Mouse (Mus musculus) forebrain, embryonic 13.5 days (tissue): ENCODE data around the gene Parp11. TPM values are rescaled to one million over a fixed set of nuclear protein-coding genes. Genes with fewer than 3 reads are reported as not detected.
"Not testable (repeated sequence)": the region's sequence is repeated elsewhere in the genome, so short reads cannot be mapped to it uniquely, and the experiment has no call there.

Source experiments
- ATAC-seq: fragments of 200-750 bp; cut with Nextera tagmentation; 2 replicates; pipeline ENCODE4 v1.8.0; 2017
- H3K27ac ChIP-seq: fragments of 300-500 bp; sonication (generic); 2 replicates; pipeline ENCODE4 v1.5.1; 2015; ENCODE audit warnings: inconsistent platforms, mild to moderate bottlenecking, moderate library complexity
- H3K27me3 ChIP-seq: fragments of 300-500 bp; sonication (generic); 2 replicates; pipeline ENCODE4 v1.6.1; 2015; ENCODE audit warnings: mild to moderate bottlenecking, inconsistent platforms
- H3K36me3 ChIP-seq: fragments of 300-500 bp; sonication (generic); 2 replicates; pipeline ENCODE4 v1.6.1; 2015; ENCODE audit warnings: mild to moderate bottlenecking, inconsistent platforms; ENCODE audit not compliant: poor library complexity, severe bottlenecking
- H3K4me1 ChIP-seq: fragments of 300-500 bp; sonication (generic); 2 replicates; pipeline ENCODE4 v1.6.1; 2015; ENCODE audit warnings: inconsistent platforms
- H3K4me2 ChIP-seq: fragments of 300-500 bp; sonication (generic); 2 replicates; pipeline ENCODE4 v1.6.1; 2015; ENCODE audit warnings: inconsistent platforms, mild to moderate bottlenecking, moderate library complexity
- H3K4me3 ChIP-seq: fragments of 300-500 bp; sonication (generic); 2 replicates; pipeline ENCODE4 v1.5.1; 2015; ENCODE audit warnings: mild to moderate bottlenecking, inconsistent platforms
- H3K9ac ChIP-seq: fragments of 300-500 bp; sonication (generic); 2 replicates; pipeline ENCODE4 v1.6.1; 2015; ENCODE audit warnings: mild to moderate bottlenecking, inconsistent platforms
- H3K9me3 ChIP-seq: fragments of 300-500 bp; sonication (generic); replicated peaks from 2 replicates; pipeline ENCODE4 v1.6.1; 2016; ENCODE audit warnings: inconsistent platforms
- WGBS: fragments of 180-500 bp; shearing (Covaris S2); methylation state at CpG from one replicate; pipeline ENCODE4 v1.1.7; 2015; 5-methylcytosine and 5-hydroxymethylcytosine counted together
- polyA plus RNA-seq: library from polyadenylated mRNA; unstranded; fragments of >200 nt; fragmentation: Nextera tagmentation; extraction: Ambion mirVana; gene quantifications from 2 replicates; pipeline ENCODE4 v1.2.1, GENCODE M21; 2015

The Parp11 gene
- polyA plus RNA-seq, 1 experiment from 2014 or later, result 74.4 TPM

DNA sequence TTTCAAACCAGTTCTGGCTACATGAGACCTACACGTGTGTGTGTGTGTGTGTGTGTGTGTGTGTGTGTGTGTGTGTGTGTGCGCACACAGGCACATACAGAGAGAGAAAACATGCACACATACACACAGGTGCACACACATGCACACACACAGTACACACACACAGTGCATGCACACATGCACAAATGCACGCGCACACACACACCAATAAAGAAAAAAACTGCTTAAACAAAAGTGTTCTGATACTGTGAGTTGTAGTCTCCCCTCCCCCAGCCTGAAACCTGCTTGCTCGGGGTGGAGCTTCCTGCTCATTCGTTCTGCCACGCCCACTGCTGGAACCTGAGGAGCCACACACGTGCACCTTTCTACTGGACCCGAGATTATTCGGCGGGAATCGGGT, 67.1 kb downstream of the Parp11 start:
- H3K36me3 ChIP-seq, ATAC-seq, H3K27ac ChIP-seq, H3K9me3 ChIP-seq, H3K9ac ChIP-seq, H3K4me1 ChIP-seq, H3K4me2 ChIP-seq, H3K27me3 ChIP-seq, H3K4me3 ChIP-seq: not testable (repeated sequence)
- 94% methylated on average over 7 of the region's 12 CpGs for WGBS

DNA sequence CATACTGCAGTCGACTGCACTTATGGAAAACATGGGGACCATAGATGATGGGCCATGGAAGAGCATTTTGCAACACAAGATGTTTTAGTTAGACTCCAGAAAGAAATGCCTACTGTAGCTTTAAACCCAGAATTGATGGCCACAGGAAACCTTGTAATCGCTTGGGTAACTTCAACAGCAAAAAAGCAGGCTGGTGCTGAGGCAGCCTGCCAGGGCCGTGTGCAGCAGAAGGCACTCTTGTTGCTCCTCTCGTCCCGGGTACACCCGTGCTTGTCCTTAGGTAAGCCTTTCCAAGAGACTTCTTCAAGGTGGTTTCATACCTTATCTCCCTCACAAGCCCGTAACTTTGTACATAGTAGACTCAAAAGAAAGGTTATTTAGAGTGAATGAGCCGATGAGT, 74.5 kb downstream of the Parp11 start:
- Histone ChIP-seq H3K27me3 (no peaks in the 10 kb centered on the region), H3K4me3 (no peak overlapping the region), H3K36me3 (no peaks in the 10 kb centered on the region), H3K9ac (no peak overlapping the region), H3K4me1 (no peaks in the 10 kb centered on the region), H3K4me2 (no peak overlapping the region), H3K27ac (no peak overlapping the region), H3K9me3 (no peaks in the 10 kb centered on the region)
- WGBS, result 77% methylated on average over 8 of the region's 8 CpGs
- no peak for ATAC-seq

DNA sequence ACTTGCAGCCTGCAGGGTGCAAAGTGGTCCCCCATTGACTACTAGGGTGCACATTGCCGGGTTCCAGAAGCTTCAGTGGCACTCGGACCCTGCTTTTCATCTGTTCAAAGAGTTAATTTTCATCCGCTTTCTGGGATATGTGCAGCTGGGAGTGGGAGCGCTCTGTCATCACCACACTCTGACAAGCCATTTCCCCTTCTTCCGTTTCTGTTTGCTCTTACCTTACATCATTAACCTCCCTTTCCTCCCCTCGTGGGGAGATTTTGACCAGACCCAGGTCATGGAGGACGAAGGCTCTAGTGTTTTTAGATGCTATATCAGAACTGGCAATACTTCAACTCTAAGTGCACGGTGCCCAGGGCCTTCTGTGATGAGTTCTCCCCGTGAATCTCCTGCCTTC, 75.7 kb downstream of the Parp11 start:
- WGBS, result 86% methylated on average over 9 of the region's 9 CpGs
- ATAC-seq, result no peak
- H3K27ac ChIP-seq, result no peak overlapping the region
- H3K9ac ChIP-seq, result no peak overlapping the region
- no peaks in the 10 kb centered on the region for H3K27me3 ChIP-seq
- no peak overlapping the region for H3K4me3 ChIP-seq
- H3K4me1 ChIP-seq, result no peaks in the 10 kb centered on the region
- H3K36me3 ChIP-seq, result no peaks in the 10 kb centered on the region
- no peaks in the 10 kb centered on the region for H3K9me3 ChIP-seq
- H3K4me2 ChIP-seq, result no peak overlapping the region

DNA sequence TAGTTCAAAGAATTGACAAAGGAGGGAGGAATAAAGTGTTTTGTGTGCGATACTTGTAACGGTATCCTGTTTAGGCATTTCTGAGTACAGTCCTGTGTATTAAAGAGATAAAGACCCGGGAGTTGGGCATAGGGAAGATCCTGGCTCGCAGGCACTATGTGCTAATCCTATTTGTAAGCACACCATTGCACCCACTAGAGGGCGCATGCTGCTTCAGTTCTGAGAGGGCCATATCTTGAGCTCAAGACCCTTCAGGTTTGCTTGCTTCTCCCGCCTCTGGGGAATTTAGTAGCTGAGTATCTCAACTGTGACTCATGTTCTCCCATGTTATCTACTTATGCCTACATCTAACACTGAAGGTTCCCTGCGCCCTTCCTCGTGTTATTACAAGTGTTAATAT, 77.8 kb downstream of the Parp11 start:
- Histone ChIP-seq H3K4me2 (no peak overlapping the region), H3K4me3 (no peak overlapping the region), H3K27me3 (no peaks in the 10 kb centered on the region), H3K9ac (no peak overlapping the region), H3K9me3 (no peaks in the 10 kb centered on the region), H3K4me1 (peaks cover 2% of the 10 kb centered on the region; the same call in 1 of the 2 replicates), H3K36me3 (no peaks in the 10 kb centered on the region), H3K27ac (no peak overlapping the region)
- no peak for ATAC-seq
- 36% methylated on average over 8 of the region's 8 CpGs for WGBS

DNA sequence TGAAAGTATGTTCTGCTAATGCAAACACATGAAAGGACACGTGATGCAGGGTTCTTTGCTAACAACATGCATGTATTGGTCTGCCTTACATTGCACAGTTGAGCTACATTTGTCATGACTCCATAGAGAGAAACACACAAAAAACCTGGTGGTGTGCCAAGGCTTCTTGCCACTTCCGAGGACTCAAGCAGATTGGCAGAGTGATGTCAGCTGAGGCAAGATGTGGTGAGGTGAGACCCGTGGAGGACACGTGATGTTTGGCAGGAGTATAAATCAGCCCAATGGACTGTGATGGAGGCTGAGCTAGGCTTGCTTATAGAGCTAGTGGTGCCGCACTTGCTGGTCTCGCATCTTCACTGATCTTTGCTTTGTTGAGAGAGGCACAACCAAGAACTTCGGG, 82.0 kb downstream of the Parp11 start:
- Histone ChIP-seq H3K9me3 (no peaks in the 10 kb centered on the region), H3K4me3 (no peak overlapping the region), H3K4me1 (peaks cover 5% of the 10 kb centered on the region; the same call in 1 of the 2 replicates), H3K9ac (no peak overlapping the region), H3K27ac (no peak overlapping the region), H3K36me3 (no peaks in the 10 kb centered on the region), H3K4me2 (no peak overlapping the region), H3K27me3 (no peaks in the 10 kb centered on the region)
- WGBS, result 85% methylated on average over 7 of the region's 7 CpGs
- ATAC-seq, result no peak

DNA sequence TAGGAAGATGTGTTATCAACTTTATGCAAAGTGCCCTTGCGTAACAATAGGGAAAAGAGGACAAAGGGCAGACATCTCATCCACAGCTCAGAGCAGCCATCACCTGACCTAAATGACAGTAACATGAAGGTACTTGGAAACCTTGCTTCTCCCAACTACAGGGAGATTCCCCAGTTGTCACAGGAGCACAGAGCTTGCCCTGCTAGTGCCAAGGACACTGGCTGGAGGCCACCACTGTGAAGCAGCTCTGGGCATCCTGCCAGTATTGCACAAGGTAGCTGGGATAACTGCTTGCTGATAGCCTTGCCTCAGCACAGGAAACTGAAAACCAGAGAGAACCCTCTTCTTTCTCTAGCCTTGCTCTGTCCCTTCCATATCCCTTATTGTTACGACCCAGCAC, 82.8 kb downstream of the Parp11 start:
- H3K9ac ChIP-seq, result no peak overlapping the region
- H3K27ac ChIP-seq, result no peak overlapping the region
- H3K27me3 ChIP-seq, result no peaks in the 10 kb centered on the region
- H3K36me3 ChIP-seq, result no peaks in the 10 kb centered on the region
- H3K4me1 ChIP-seq, result peaks cover 5% of the 10 kb centered on the region; the same call in 1 of the 2 replicates
- H3K4me3 ChIP-seq, result no peak overlapping the region
- no peaks in the 10 kb centered on the region for H3K9me3 ChIP-seq
- ATAC-seq, result no peak
- 81% methylated on average over 2 of the region's 2 CpGs for WGBS
- no peak overlapping the region for H3K4me2 ChIP-seq

DNA sequence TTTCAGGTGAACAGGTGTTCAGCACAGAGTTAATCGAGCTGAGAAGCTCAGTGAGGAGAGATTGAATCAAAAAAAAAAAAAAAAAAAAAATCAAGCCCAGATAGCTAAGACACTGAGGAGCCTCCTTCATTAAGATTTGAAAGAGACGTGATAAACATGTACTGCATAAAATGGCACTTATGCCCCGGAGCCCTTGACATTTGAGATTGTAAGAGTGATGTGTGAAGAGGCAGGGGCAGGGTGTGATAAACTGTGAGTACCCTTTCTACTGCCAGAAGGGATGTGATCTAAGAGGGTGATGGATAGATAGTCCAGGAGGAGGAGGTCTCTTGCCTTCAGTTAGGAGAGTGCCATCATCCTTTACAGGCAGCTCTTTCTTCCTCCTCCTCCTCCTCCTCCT, 83.6 kb downstream of the Parp11 start:
- Histone ChIP-seq H3K9ac (no peak overlapping the region), H3K36me3 (no peaks in the 10 kb centered on the region), H3K4me3 (no peak overlapping the region), H3K27me3 (no peaks in the 10 kb centered on the region), H3K9me3 (no peaks in the 10 kb centered on the region), H3K4me1 (peaks cover 5% of the 10 kb centered on the region; the same call in 1 of the 2 replicates), H3K4me2 (no peak overlapping the region), H3K27ac (no peak overlapping the region)
- 65% methylated on average over 3 of the region's 3 CpGs for WGBS
- no peak for ATAC-seq

DNA sequence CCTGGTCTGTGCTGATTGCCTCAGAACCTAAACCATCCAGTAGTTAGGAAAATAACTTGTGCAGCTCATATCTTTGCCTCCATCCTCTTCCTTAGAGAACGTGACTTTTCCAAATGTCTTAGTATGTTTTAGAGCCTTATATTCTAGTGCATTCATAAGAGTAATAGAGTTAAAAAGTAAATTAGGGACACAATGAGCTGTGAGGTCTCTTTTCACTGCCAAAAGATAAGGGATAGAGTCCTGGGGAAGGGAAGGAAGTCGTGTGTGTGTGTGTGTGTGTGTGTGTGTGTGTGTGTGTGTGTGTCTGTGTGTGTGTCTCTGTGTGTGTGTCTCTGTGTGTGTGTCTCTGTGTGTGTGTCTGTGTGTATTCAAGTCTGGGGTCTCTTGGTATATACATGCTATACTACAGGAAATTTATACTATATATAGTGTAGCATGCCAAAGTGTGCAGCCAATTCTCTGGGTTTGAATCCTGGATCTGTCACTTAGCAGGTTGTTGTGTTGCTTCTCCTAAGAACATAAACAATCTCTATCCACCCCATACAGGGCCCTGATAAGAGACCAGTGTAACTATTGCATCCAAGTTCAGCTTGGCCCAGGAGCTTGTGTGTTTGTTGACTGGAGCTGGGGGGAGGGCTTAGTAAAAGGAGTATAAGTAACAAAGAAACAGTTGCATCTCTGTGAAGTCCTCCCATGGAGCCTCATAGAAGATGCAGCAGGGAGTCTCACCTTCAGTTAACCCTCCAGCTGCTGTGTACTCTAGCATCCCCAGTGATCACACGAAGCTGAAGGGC, 85.0 kb downstream of the Parp11 start:
- Histone ChIP-seq H3K4me3 (no peak overlapping the region), H3K9me3 (no peaks in the 10 kb centered on the region)

DNA sequence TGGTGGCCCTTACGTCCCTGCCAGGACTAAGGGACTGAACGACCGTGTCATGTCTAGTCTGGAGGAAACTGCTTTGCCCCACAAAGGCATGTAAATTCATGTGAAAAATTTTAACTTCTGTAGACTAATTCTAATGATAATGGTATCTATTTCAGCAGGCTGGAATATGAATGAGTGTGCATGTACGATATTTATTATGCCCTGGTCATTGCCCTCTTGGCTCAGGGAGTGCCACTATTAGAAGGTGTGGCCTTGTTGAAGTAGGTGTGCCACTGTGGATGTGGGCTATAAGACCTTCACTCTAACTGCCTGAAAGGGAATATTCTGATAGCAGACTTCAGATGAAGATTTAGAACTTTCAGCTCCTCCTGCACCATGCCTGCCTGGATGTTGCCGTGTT, 85.7 kb downstream of the Parp11 start:
- Histone ChIP-seq H3K4me3 (no peak overlapping the region), H3K27ac (no peak overlapping the region), H3K4me1 (peaks cover 5% of the 10 kb centered on the region; the same call in 1 of the 2 replicates), H3K9ac (no peak overlapping the region), H3K4me2 (no peak overlapping the region), H3K27me3 (no peaks in the 10 kb centered on the region), H3K36me3 (no peaks in the 10 kb centered on the region), H3K9me3 (no peaks in the 10 kb centered on the region)
- ATAC-seq, result no peak
- WGBS, result 87% methylated on average over 5 of the region's 5 CpGs

More for the DNA sequence above, 85.0 kb downstream of the Parp11 start:
- WGBS, result 50% methylated on average over 3 of the region's 3 CpGs
- ATAC-seq, result no peak
- Histone ChIP-seq H3K4me1 (peaks cover 5% of the 10 kb centered on the region; the same call in 1 of the 2 replicates), H3K27ac (no peak overlapping the region), H3K36me3 (no peaks in the 10 kb centered on the region), H3K27me3 (no peaks in the 10 kb centered on the region), H3K4me2 (no peak overlapping the region), H3K9ac (no peak overlapping the region)

DNA sequence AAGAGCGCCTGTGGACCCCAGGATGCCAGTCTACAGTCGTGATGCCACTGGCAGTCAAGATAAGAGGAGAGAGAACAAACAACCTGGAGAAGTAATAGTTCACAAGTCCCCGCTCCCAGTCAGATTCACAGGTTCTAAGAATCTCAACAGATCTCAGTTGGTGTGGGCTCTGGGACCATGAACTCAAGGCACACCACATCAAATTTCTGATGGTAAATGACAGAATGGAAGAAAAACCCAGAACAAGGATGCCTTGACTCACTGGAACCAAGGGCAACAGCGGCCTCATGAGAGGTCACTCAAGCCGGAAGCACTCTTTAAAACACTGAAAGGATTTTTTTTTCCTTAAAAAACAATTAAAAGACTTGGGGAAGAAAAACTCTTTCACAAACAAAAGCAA, 87.1 kb downstream of the Parp11 start:
- H3K4me2 ChIP-seq, result no peak overlapping the region
- no peaks in the 10 kb centered on the region for H3K27me3 ChIP-seq
- peaks cover 5% of the 10 kb centered on the region; the same call in 1 of the 2 replicates for H3K4me1 ChIP-seq
- 80% methylated on average over 5 of the region's 5 CpGs for WGBS
- H3K36me3 ChIP-seq, result no peaks in the 10 kb centered on the region
- H3K27ac ChIP-seq, result no peak overlapping the region
- H3K9ac ChIP-seq, result no peak overlapping the region
- H3K9me3 ChIP-seq, result no peaks in the 10 kb centered on the region
- ATAC-seq, result no peak
- H3K4me3 ChIP-seq, result no peak overlapping the region

DNA sequence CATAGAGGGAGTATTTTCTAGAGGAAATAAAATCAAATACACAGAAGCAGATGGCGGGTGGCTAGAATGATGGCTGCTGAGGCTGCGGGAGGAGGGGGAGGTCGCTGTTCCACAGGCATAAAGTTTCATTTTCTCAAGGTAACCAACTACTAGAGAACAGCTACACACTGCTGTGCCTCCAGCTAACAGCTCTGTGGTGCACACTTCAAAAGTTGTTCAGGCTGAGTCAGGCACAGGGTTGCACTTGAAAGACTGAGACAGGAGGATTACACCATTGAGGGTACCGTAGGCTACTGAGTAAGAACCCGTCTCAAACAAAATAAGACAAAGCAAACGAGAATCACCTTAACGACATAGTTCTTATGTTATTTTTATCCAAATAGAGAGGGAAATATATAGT, 90.4 kb downstream of the Parp11 start:
- H3K36me3 ChIP-seq, result no peaks in the 10 kb centered on the region
- H3K4me2 ChIP-seq, result no peak overlapping the region
- no peak overlapping the region for H3K27ac ChIP-seq
- peaks cover 6% of the 10 kb centered on the region; the same call in 1 of the 2 replicates for H3K27me3 ChIP-seq
- no peaks in the 10 kb centered on the region for H3K9me3 ChIP-seq
- H3K4me3 ChIP-seq, result no peak overlapping the region
- no peak for ATAC-seq
- H3K4me1 ChIP-seq, result no peaks in the 10 kb centered on the region
- 77% methylated on average over 7 of the region's 7 CpGs for WGBS
- no peak overlapping the region for H3K9ac ChIP-seq

DNA sequence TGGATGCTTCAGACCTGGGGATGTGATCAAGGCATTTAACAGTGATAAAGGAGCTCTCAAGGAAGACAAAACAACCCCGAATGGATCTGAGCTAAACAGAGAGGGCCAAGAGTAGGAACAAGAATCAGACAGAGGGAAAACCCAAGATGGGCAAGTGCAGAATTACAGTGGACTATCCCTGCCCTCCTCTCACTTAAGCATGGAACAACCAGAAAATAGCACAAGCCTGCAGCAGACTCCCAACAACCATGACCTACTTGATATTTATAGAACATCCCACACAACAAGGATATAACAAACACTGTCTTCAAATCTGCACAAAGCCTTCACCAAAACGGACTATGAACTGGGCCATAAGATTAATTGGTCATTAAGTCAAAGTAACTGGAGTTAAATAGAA, 91.5 kb downstream of the Parp11 start:
- H3K4me3 ChIP-seq, result no peak overlapping the region
- peaks cover 6% of the 10 kb centered on the region; the same call in 1 of the 2 replicates for H3K27me3 ChIP-seq
- H3K4me1 ChIP-seq, result no peaks in the 10 kb centered on the region
- no peak overlapping the region for H3K4me2 ChIP-seq
- no peak overlapping the region for H3K9ac ChIP-seq
- 68% methylated on average over 2 of the region's 2 CpGs for WGBS
- H3K36me3 ChIP-seq, result no peaks in the 10 kb centered on the region
- no peak overlapping the region for H3K27ac ChIP-seq
- no peak for ATAC-seq
- no peaks in the 10 kb centered on the region for H3K9me3 ChIP-seq

DNA sequence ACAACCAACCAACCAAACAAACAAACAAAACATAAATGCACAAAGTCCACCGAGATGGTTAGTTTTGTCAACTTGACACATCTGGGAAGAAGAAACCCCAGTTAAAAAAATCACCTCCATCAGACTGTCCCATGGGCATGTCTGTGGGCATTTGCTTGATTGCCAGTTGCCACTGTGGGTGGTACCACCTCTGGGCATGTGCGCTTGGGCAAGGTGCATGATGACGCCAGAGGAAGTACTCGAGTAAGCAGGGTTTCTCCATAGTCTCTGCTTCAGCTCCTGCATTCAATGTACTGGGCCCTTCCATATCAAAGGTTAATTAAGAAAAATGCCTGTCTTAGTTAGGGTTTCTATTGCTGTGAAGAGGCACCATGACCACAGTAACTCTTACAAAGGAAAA, 92.6 kb downstream of the Parp11 start:
- WGBS, result 91% methylated on average over 4 of the region's 4 CpGs
- no peaks in the 10 kb centered on the region for H3K36me3 ChIP-seq

More for the DNA sequence above, 92.6 kb downstream of the Parp11 start:
- no peak overlapping the region for H3K4me2 ChIP-seq
- no peak overlapping the region for H3K4me3 ChIP-seq
- ATAC-seq, result no peak
- H3K9ac ChIP-seq, result no peak overlapping the region
- no peaks in the 10 kb centered on the region for H3K9me3 ChIP-seq
- H3K4me1 ChIP-seq, result no peaks in the 10 kb centered on the region
- H3K27ac ChIP-seq, result no peak overlapping the region
- peaks cover 6% of the 10 kb centered on the region; the same call in 1 of the 2 replicates for H3K27me3 ChIP-seq
